Mouse (Mus musculus) E14TG2a.4 (cell line): ENCODE measurements around the gene Ehd2.

Experiments used
- CTCF ChIP-seq: conservative IDR thresholded peaks from 2 replicates; pipeline ENCODE4 v1.5.1; 2014; ENCODE audit warnings: low read length
- NANOG ChIP-seq: IDR thresholded peaks from 2 replicates; pipeline ENCODE4 v1.6.1; 2014; ENCODE audit warnings: borderline replicate concordance, low read length, mixed read lengths
- POU5F1 ChIP-seq: IDR thresholded peaks from 2 replicates; pipeline ENCODE4 v1.6.1; 2014; ENCODE audit warnings: low read length, borderline replicate concordance

- TF ChIP-seq CTCF (peak; percentile 91), NANOG (no peak), POU5F1 (no peak)
Observed at GRCm38 (mm10) chr7:16012576-16013263, 45.4 kb upstream of the Ehd2 start.
